Mouse (Mus musculus) midbrain, embryonic 11.5 days (tissue): ENCODE data around the gene Wwp2. TPM values are rescaled to one million over a fixed set of nuclear protein-coding genes. Genes with fewer than 3 reads are reported as not detected.

Source experiments
- ATAC-seq: fragments of 200-750 bp; cut with Nextera tagmentation; 2 replicates; pipeline ENCODE4 v1.8.0; 2017; ENCODE audit warnings: moderate TSS enrichment, moderate library complexity; ENCODE audit not compliant: low FRiP score
- DNase-seq: peaks from one replicate; pipeline ENCODE4 v3.0.0; 2015; ENCODE audit warnings: low spot score; ENCODE audit errors: missing footprints
- H3K27ac ChIP-seq: fragments of 300-500 bp; sonication (generic); 2 replicates; pipeline ENCODE4 v1.5.1; 2014; ENCODE audit warnings: low read depth, low read length
- H3K27me3 ChIP-seq: fragments of 300-500 bp; sonication (generic); 2 replicates; pipeline ENCODE4 v1.6.1; 2014; ENCODE audit warnings: mild to moderate bottlenecking, low read length, moderate library complexity, mixed read lengths; ENCODE audit not compliant: control insufficient read depth, insufficient read depth
- H3K36me3 ChIP-seq: fragments of 300-500 bp; sonication (generic); 2 replicates; pipeline ENCODE4 v1.6.1; 2014; ENCODE audit warnings: mild to moderate bottlenecking, low read length, moderate library complexity, mixed read lengths; ENCODE audit not compliant: control insufficient read depth, insufficient read depth
- H3K4me1 ChIP-seq: fragments of 300-500 bp; sonication (generic); 2 replicates; pipeline ENCODE4 v1.6.1; 2014; ENCODE audit warnings: low read length; ENCODE audit not compliant: control insufficient read depth, insufficient read depth
- H3K4me2 ChIP-seq: fragments of 300-500 bp; sonication (generic); 2 replicates; pipeline ENCODE4 v1.6.1; 2014; ENCODE audit warnings: mild to moderate bottlenecking, moderate library complexity
- H3K4me3 ChIP-seq: fragments of 300-500 bp; sonication (generic); 2 replicates; pipeline ENCODE4 v1.5.1; 2014; ENCODE audit warnings: low read depth, low read length
- H3K9ac ChIP-seq: fragments of 300-500 bp; sonication (generic); 2 replicates; pipeline ENCODE4 v1.6.1; 2014; ENCODE audit warnings: low read length
- H3K9me3 ChIP-seq: fragments of 300-500 bp; sonication (generic); 2 replicates; pipeline ENCODE4 v1.6.1; 2016; ENCODE audit warnings: low read length; ENCODE audit not compliant: control insufficient read depth
- WGBS: fragments of 180-500 bp; shearing (Covaris S2); extraction: QIAGEN DNeasy Blood & Tissue Kit; methylation state at CpG from one replicate; pipeline ENCODE4 v1.1.7; 2014; 5-methylcytosine and 5-hydroxymethylcytosine counted together
- polyA plus RNA-seq: library from polyadenylated mRNA; unstranded; fragments of >200 nt; fragmentation: Nextera tagmentation; extraction: Ambion mirVana; gene quantifications from 2 replicates; pipeline ENCODE4 v1.2.1, GENCODE M21; 2014

Gene Wwp2
- polyA plus RNA-seq, 1 experiment from 2014 or later = 53.1 TPM

DNA sequence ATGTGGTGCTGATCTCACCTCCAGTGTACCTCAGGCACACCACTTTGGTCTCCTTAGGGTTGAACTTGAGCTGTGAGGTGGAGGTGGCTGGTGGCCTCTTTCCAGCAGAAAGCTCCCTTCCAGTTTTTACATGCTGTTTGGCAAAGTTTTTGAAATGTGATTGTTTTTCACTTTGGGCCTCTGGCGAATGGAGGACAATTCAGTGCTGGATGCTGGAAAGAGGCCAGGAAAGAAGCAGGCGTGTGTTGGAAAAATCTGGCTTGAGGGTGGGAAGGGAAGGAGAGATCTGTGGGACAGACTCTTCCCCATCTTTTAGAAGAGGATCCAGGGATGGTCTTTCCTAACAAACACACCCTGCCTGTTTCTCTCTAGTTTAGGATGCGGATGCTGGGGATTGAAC, 8.5 kb downstream of the Wwp2 start:
- no peak for ATAC-seq
- WGBS = 89% methylated on average over 3 of the region's 3 CpGs
- Histone ChIP-seq H3K27me3 (no peaks in the 10 kb centered on the region), H3K4me2 (no peak overlapping the region), H3K27ac (no peak overlapping the region), H3K4me1 (peaks cover 6% of the 10 kb centered on the region), H3K4me3 (no peak overlapping the region), H3K9ac (no peak overlapping the region), H3K9me3 (no peaks in the 10 kb centered on the region), H3K36me3 (no peaks in the 10 kb centered on the region)
- DNase-seq = no peak

DNA sequence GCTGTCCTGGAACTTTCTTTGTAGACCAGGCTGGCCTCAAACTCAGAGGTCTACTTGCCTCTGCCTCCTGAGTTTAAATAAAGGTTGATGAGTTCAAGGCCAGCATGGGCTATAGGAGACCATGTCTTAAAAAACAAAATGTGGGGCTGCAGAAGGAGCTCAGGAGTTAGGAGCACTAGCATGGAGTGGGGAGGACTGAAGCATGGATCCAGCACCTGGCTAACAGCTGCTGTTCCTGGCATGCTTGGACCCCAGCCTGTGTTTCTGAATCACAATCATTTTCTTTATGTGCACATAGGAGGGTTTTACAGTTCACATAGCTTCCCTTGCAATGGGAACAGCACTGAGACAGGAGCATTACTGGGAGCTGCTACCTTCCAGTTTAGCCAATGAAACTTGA, 11.5 kb downstream of the Wwp2 start:
- DNase-seq = peak; percentile 81
- Histone ChIP-seq H3K27ac (no peak overlapping the region), H3K4me2 (no peak overlapping the region), H3K9ac (no peak overlapping the region), H3K27me3 (no peaks in the 10 kb centered on the region), H3K36me3 (no peaks in the 10 kb centered on the region), H3K4me1 (peaks cover 6% of the 10 kb centered on the region), H3K4me3 (no peak overlapping the region), H3K9me3 (no peaks in the 10 kb centered on the region)
- no peak for ATAC-seq

DNA sequence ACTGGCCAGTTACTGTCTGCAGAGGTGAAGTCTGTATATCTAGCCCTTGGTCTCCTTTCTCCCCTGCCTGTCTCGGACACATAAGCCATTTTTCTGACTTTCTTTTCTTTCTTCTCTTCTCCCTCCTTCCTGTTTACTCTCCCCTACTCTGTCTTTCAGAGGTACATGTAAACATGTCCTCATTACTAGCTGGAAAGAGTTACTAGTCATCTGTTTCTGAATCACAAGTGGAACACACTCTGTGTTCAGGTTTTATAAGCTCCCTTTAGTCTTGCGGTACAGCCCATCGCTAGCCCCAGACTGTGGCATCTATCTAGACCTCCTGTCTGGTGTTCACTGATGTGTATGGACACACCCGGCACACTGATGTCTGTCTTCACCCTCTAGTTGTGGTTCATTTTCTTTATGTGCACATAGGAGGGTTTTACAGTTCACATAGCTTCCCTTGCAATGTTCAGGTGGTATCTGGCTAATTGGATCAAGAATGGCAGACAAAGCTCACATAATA, 12.3 kb downstream of the Wwp2 start:
- Histone ChIP-seq H3K9ac (no peak overlapping the region), H3K36me3 (no peaks in the 10 kb centered on the region), H3K27me3 (no peaks in the 10 kb centered on the region), H3K4me1 (peaks cover 6% of the 10 kb centered on the region), H3K4me3 (no peak overlapping the region), H3K4me2 (no peak overlapping the region), H3K9me3 (no peaks in the 10 kb centered on the region), H3K27ac (no peak overlapping the region)
- peak; percentile 70 for DNase-seq
- 72% methylated on average over 4 of the region's 4 CpGs for WGBS
- ATAC-seq = no peak

DNA sequence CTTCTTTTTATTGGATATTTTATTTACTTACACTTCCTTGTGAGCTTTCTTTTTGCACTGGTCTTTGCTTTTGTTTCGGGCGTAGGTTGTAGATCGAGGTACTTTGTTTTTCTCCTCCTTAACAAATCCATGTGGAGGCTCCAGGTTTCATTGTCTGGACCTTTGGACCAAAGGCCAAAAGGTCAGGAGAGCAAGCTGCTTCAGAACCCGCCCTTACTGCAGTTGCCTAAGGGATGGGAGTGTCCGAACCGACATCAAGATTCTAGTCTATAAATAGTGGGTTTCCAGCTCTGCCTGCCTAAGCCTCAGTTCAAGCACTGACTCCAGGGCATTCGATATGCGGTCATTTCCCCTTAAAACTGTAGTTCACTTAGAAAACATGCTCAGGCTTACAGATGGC, 13.0 kb downstream of the Wwp2 start:
- DNase-seq (peak; percentile 83), ATAC-seq (no peak)
- no peaks in the 10 kb centered on the region for H3K9me3 ChIP-seq
- H3K9ac ChIP-seq = no peak overlapping the region
- no peak overlapping the region for H3K4me2 ChIP-seq
- no peak overlapping the region for H3K27ac ChIP-seq
- H3K27me3 ChIP-seq = no peaks in the 10 kb centered on the region
- no peaks in the 10 kb centered on the region for H3K36me3 ChIP-seq
- H3K4me3 ChIP-seq = no peak overlapping the region
- WGBS = 24% methylated on average over 8 of the region's 8 CpGs
- peaks cover 6% of the 10 kb centered on the region for H3K4me1 ChIP-seq

DNA sequence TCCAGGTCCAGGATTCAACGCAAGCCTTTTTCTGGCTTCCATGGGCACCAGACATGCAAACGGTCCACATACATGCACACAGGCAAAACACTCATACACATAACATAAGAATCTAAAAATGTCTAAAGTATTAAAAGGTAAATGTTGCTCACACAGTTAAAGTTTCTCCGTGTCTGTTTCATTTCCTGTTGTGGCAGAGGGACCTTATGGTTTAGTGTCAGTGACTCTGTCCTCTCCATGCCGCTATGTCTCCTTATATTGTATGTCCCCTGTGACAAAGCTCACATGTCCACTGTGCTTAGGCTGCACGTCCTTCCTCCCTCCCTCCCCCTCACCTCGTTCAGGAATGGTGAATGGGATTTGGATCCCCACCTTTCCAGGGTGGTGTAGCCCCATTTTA, 13.5 kb downstream of the Wwp2 start:
- DNase-seq (peak; percentile 44), ATAC-seq (no peak)
- Histone ChIP-seq H3K27ac (no peak overlapping the region), H3K9me3 (no peaks in the 10 kb centered on the region), H3K4me2 (no peak overlapping the region), H3K4me1 (peaks cover 6% of the 10 kb centered on the region), H3K4me3 (no peak overlapping the region), H3K9ac (no peak overlapping the region), H3K36me3 (no peaks in the 10 kb centered on the region), H3K27me3 (no peaks in the 10 kb centered on the region)
- WGBS = 77% methylated on average over 6 of the region's 6 CpGs

DNA sequence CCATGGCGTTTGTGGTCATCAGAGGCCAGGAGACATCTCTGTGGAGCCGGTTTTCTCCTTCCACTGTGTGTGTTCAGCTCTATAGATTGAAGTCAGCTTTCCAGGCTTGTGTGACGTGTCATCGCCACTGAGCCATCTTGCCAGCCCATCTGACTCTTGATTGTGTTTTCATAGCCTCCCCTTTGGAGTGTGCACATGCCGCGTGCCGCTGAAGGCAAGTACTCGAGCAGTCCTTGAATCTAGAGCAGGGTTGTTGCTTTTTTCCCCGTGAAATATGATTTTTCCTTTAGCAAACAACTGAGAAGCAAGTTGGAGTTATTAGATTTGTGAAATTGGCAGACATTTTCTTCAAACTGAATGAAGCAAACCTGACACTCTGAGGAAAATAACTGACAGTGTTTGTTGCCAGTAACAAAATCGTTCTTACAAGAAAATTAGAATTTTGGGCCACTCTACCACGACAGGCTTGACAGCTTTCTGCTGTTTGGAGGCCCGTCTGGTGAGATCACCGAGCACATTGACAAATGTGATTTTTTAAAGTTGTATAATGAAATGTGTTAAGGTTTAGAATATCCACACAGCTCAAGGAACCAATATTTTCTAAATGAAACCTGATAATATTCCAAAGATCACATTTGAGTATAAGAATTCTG, 15.4 kb downstream of the Wwp2 start:
- no peak overlapping the region for H3K4me2 ChIP-seq
- WGBS = 91% methylated on average over 13 of the region's 13 CpGs
- no peak overlapping the region for H3K27ac ChIP-seq
- DNase-seq (peak; percentile 79), ATAC-seq (no peak)
- no peaks in the 10 kb centered on the region for H3K36me3 ChIP-seq
- H3K27me3 ChIP-seq = no peaks in the 10 kb centered on the region
- no peaks in the 10 kb centered on the region for H3K9me3 ChIP-seq
- no peak overlapping the region for H3K9ac ChIP-seq
- H3K4me3 ChIP-seq = no peak overlapping the region
- peaks cover 6% of the 10 kb centered on the region for H3K4me1 ChIP-seq

DNA sequence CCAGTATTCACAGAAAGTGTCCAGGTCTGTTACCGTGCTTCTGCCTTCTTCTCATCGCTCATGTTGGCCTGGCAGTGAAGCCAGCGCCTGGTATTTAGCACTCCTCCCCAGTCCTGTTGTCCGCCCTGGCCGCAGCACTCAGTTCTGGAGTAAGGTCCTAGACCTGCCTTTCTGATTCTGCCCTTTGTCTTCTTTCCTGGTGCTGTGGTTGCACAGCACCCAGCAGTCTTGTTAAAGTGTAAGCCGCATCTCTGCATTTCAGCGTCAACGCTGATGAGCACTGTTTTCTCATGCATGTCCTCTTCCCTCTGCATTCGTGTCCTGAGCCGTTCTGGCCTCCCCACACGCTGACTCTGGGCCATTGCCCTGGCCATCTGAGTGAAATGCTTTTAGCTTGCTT, 17.2 kb downstream of the Wwp2 start:
- peaks cover 6% of the 10 kb centered on the region for H3K4me1 ChIP-seq
- peak; percentile 6 for DNase-seq
- no peak overlapping the region for H3K27ac ChIP-seq
- H3K4me2 ChIP-seq = no peak overlapping the region
- no peak for ATAC-seq
- 95% methylated on average over 11 of the region's 11 CpGs for WGBS
- no peak overlapping the region for H3K4me3 ChIP-seq
- H3K27me3 ChIP-seq = no peaks in the 10 kb centered on the region
- 0 out of 2 replicates have a peak, but pooled peaks cover 3% of the 10 kb centered on the region for H3K36me3 ChIP-seq
- no peaks in the 10 kb centered on the region for H3K9me3 ChIP-seq
- H3K9ac ChIP-seq = no peak overlapping the region

DNA sequence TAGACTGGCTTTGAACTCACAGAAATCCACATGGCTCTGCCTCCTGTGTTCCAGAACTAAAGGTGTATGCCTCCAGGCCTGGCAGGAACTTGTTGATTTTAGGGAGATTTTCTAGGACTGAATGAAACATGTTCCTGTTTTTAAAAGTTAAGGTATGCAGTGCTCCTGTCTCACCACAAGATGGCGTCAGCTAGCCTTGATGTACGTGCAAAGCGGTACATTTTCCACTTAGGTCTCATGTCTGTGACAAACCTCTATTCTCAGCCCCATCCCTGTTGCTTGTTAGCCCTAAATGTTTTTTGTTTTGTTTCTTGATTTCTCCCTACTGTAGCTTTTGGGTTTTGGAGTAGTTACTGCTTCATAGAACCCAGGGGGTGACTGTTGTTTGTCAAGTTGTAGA, 19.1 kb downstream of the Wwp2 start:
- Histone ChIP-seq H3K27me3 (no peaks in the 10 kb centered on the region), H3K27ac (no peak overlapping the region), H3K4me1 (no peaks in the 10 kb centered on the region), H3K36me3 (0 out of 2 replicates have a peak, but pooled peaks cover 3% of the 10 kb centered on the region), H3K9ac (no peak overlapping the region), H3K4me3 (no peak overlapping the region), H3K9me3 (no peaks in the 10 kb centered on the region), H3K4me2 (no peak overlapping the region)
- WGBS = 23% methylated on average over 3 of the region's 3 CpGs
- no peak for ATAC-seq
- peak; percentile 86 for DNase-seq

DNA sequence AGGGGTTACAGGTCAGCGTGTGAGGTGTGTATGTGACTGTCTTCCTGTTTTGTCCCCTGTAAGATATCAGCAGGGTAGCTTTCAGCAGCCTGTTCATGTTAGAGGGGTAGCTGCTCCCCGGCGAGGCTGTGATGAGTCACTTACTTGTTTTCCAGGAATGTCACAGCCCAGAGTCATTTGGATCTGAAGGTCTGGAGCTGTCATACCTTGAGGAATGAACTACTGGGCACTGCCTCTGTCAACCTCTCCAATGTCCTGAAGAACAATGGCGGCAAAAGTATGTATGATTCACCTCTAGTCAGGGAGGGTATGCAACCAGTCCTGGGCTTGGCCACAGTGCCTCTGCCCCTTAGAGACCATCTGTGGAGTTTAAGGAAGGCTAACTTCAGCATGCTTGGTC, 21.6 kb downstream of the Wwp2 start:
- H3K27me3 ChIP-seq = no peaks in the 10 kb centered on the region
- ATAC-seq (no peak), DNase-seq (peak; percentile 17)
- H3K4me2 ChIP-seq = no peak overlapping the region
- 81% methylated on average over 4 of the region's 4 CpGs for WGBS
- H3K9me3 ChIP-seq = no peaks in the 10 kb centered on the region
- no peak overlapping the region for H3K9ac ChIP-seq
- 0 out of 2 replicates have a peak, but pooled peaks cover 5% of the 10 kb centered on the region for H3K36me3 ChIP-seq
- H3K4me3 ChIP-seq = no peak overlapping the region
- no peak overlapping the region for H3K27ac ChIP-seq
- no peaks in the 10 kb centered on the region for H3K4me1 ChIP-seq
